Mouse (Mus musculus): ENCODE data around the gene Ano6.

The Ano6 gene

DNA sequence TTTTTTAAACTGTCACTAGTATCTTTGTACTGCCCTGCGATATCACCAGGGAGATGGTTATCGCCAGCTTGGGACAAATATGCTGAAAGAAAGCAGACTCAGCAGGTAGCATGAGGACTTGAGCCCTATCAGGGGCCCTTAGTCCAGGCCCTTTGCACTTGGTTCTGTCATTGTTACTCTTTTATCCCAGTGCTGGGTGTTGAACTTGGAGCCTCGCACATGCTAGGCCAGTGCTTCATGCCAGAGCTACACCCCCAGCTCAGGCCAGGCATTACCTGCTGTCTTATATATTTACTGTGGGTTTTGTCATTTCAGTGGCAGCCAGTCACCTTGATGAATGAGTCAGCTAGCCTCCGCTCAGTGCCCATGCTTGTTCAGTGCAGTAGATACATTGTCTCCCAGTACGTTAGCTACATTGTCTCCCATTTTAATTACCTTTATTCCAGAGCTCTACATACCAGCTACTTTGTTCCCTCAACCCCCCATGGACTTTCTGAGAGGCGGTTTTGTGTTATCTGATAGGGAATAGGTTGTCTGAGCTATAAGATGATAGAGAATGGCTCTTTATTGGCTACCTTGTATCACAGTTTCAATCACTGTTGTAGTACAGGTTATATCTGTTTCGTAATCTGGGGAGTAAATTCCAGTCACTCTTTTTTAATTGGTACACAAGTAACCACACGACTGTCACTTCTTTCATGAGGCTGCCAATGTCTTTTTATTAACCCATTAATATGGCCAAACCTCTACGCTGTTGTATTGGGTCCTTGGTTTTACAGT is 68.4 kb downstream of the Ano6 start:
- peak; percentile 61 for DNase-seq

GRCm38 (mm10) chr15:95863865-95864660 is 73.4 kb downstream of the Ano6 start:
- peak; percentile 89 for DNase-seq

DNA sequence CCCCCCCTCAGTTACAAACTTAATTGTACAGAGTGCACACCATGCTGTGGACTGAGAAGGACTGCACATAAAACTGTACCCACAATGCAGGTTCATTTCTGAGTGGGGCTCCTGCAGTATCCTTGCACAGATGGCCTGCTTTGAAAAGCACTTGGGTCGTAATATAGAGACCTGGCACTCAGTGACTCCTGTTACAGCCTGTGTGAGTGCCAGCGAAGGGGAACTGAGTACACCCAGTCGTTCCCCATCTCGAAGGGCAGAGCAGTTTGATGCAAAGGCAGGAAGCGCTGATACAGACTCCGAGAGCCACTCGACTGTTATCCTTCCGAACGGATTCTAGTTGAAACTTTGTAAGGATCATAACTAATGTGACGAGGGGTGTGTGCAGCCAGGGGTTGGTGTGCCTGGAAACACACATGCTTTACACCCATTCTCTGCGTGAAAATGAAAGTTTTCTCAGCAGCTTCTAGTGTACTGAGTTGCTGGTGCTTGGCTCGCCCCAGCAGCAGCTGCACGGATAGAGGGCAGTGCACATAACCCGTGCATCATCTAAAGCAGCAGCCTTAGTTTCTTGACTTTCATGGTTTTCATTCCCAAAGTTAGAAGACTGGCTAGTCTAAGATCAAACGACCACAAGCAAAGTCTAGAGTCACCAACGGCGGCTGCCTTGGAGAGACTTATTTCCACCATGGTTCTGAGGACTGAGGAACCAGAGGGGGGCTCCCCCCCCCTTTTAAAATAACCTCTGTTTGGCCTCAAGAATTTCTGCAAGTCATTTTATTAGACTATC is 74.9 kb downstream of the Ano6 start:
- DNase-seq: peak; percentile 87

DNA sequence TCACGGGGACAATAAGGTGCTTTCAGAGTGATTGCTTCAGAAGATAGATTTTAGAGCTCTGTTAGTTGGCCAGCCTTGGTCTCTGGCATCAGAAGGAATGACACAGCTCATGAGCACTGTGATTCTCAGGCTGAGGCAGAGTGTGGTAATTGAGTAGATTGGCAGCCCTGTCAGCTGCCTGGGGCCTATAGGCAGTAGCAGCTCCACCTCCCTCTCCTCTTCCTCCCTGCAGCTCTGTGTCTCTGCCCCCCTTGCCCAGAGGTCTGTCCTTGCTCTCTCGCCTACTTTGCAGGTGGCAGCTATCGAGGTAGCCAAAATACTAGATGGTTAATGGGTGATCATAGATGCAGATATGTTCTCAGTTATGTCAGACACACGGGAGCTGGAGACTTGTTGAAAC is 77.5 kb downstream of the Ano6 start:
- peak; percentile 44 for DNase-seq

DNA sequence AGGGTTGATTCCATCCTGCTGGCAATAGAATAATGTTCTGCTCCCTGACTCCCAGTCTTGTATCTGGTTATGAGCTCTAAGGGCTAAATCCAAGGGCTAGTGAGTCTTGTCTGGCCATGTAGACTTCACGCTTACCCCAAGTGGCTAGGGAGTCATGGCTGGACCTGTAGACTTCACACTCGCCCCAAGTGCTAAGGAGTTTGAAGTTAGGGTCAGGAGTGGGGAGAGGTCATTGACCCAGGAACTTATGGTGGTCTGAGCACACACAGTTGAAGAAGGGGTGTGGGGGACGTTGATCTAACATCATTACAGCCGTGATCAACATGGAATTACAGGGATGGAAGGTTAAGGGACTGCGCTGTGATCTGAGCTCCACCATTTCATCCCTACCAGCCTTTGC is 79.0 kb downstream of the Ano6 start:
- DNase-seq: peak; percentile 72

DNA sequence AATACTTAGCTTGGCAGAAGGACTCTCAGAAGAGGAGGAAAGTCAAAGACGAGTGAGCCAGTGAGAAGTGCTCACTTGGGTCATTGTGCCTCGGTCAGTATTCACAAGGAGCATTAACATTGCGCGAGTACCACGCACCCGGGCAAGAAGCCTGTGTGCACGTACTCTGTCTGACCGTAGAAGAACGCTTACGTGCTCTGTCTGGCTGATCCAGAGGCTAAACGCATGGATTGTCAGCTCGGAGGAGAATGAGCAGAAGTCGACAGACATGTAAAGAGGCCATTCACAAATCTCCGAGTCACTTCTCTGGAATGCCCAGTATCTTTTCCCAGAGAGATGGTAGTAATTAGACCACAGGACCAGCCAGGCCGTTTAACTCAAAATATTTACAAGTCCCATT is 81.0 kb downstream of the Ano6 start:
- DNase-seq: peak; percentile 82

DNA sequence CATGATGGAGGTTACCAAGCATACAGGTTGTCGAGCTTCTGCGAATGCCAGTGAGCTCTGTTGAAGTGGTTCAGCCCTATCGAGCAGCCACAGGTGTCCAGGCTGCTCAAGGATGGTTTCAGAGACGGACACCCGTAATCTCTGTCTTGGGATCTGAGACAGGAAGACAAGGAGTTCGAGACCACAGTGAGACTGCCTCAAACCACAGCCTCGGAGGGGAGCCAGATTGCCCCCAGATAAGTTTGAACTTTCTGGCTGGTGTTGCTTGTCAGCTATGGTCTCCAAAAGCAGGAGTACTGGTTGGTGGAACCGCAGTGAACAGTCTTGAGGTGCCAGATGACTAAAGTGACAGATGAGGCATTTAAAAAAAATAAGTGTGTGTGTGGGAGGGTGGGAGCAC is 81.8 kb downstream of the Ano6 start:
- DNase-seq: peak; percentile 23

- peak; percentile 41 for DNase-seq
Observed at GRCm38 (mm10) chr15:95873276-95873675, 82.6 kb downstream of the Ano6 start.

- DNase-seq: peak; percentile 82
Observed at GRCm38 (mm10) chr15:95874216-95874615, 83.6 kb downstream of the Ano6 start.

DNA sequence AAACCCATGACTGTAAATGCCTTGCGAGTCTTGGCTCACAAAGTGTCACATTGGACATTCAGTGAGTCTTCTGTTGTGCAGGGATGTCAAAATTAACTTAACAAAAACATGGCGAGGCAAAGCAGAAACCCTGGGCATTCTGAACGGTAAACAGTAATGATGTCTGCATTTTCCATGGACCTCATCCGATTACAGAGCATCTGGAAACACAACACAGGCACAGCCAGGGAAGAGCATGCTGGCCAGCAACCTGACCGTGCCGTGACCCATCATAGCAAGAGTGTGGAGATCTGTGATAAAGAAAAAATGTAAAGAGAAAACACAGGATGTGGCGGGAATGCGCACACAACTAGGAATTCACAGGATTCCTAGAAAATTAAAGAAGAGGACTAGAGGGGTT is 84.1 kb downstream of the Ano6 start:
- DNase-seq: no peak

GRCm38 (mm10) chr15:95875898-95876297 is 85.3 kb downstream of the Ano6 start:
- peak; percentile 87 for DNase-seq

- peak; percentile 98 for DNase-seq
Observed at GRCm38 (mm10) chr15:95880616-95881151, 90.0 kb downstream of the Ano6 start.

DNA sequence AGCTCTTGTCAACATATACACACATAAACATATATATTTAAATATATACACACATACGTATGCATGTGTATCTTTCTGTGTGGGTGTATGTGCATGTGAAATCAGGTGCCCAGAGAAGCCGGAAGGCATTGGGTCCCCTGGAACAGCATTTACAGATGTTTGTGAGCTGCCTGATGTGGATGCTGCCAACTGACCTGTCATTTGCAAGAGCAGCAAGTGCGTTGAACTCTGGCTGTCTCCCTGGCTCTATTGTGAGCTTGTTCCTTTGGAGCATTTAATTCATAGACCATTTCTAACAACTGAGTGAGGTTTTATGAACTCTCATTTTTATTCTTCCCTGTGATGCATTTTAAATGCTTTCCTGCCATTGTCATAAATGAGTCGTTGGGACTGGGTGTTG is 91.8 kb downstream of the Ano6 start:
- peak; percentile 86 for DNase-seq

DNA sequence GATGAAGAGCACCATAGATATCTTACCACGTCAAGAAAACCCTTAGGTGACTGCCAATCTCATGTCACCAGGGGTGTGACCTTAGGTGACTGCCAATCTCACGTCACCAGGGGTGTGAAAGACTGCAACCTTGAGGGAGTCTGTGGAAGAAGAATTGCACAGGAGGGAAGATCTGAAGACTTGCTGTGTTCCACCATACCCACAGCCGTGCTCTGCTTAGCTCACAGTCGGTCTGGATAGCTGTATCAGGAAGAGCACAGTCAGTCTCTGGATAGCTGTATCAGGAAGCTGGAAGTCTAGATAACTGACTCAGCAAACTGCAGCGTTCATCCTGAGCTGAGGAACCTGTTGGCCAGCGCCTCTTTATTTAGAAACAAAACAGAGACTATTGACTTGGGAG is 92.9 kb downstream of the Ano6 start:
- DNase-seq: peak; percentile 88

- DNase-seq: peak; percentile 88
Observed at GRCm38 (mm10) chr15:95884658-95885620, 94.3 kb downstream of the Ano6 start.

DNA sequence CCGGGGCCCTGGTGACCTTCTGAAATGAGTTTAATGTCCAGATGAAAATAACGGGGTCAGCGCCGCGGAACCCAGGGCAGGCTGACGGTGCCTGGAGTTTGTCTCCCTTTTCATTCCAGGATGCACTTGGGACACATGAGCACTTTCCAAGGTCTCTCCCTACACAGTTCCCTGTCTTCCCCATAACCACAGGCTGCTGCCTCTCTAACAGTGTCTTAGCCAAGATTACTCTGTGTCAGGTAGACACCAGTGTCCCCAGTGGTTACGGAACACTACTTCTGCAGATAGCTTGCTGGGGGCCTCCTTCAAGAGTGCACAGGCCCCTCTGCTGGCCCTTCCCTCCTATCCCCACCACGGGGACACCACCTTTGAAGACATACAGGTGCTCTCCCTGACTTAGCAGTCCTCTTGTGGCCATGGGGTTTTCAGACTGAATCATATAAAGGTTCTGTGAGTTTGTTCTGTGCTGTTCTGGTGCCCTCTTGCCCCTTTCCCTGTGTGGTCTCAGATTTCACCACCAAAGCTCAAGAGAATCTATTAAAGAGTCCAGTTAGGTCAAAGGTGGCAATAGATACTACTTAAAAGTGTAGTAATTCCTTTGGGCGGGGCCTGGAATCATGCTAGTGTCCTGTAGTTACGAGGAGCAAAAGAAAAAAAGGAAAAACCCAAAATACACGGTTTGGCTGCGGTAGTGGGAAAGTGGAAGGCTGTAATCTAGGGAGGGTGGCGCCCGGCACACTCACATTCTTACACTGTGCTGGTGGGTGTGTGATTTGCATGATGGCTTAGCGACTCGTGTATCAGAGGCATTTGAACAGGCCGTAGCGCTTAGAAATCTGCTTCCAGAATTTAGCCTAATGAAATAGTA is 95.5 kb downstream of the Ano6 start:
- DNase-seq: peak; percentile 87

DNA sequence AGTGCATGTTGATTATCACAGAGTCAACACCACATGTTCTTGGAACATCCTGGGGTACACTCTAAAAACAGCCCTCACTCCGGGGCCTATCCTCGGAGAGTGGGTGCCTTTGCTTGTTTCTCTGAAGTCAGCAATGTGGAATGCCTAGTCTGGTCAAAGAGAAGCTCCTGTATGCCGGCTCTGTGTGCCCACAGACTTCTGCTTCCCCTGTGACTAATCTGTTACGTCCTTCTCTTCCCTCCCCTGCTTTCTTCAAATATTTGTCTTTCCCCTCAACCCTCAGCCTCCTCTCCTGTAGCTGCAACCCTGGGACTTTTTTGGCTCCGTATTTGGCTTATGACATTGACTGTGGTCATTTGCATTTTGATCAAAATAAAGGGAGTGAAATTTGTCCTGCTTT is 96.7 kb downstream of the Ano6 start:
- peak; percentile 93 for DNase-seq

GRCm38 (mm10) chr15:95888556-95888955 is 97.9 kb downstream of the Ano6 start:
- DNase-seq: peak; percentile 64

- DNase-seq: peak; percentile 76
Observed at GRCm38 (mm10) chr15:95890368-95890767, 99.7 kb downstream of the Ano6 start.

GRCm38 (mm10) chr15:95892171-95892570 is 101.5 kb downstream of the Ano6 start:
- DNase-seq: peak; percentile 59

DNA sequence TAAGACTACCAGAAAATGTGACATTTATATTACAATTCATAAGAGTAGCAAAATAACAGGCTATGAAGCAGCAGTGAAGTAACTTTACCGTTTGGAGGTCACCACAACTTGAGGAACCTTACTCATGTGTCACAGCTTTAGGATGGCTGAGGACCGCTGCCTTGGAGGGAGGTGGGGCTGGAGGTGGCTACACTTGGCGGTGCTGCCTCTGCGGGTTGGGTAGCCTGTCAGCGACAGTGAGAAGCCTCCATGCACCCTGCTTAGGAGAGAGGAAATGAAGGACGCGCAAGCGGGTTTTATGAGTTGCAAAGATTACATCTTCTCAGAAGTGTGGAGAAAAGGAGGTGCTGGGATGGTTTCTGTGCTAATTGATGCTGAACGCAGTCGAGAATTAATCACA is 102.3 kb downstream of the Ano6 start:
- peak; percentile 65 for DNase-seq
